Mouse (Mus musculus) midbrain, embryonic 14.5 days (tissue): Measurements from ENCODE around the gene Tanc1. TPM values are rescaled to one million over a fixed set of nuclear protein-coding genes. Genes with fewer than 3 reads are reported as not detected.

Experiments used
- ATAC-seq: fragments of 200-750 bp; cut with Nextera tagmentation; 2 replicates; pipeline ENCODE4 v1.8.0; 2017; ENCODE audit warnings: moderate number of reproducible peaks, moderate library complexity; ENCODE audit not compliant: low FRiP score, low TSS enrichment
- DNase-seq: peaks from one replicate; pipeline ENCODE4 v3.0.0-alpha.2; 2015
- H3K27ac ChIP-seq: fragments of 300-500 bp; sonication (generic); replicated peaks from 2 replicates; pipeline ENCODE4 v1.5.1; 2014; ENCODE audit warnings: mild to moderate bottlenecking, low read depth, low read length, moderate library complexity
- H3K27me3 ChIP-seq: fragments of 300-500 bp; sonication (generic); 2 replicates; pipeline ENCODE4 v1.6.1; 2014; ENCODE audit warnings: low read length, control low read depth, mixed read lengths; ENCODE audit not compliant: control insufficient read depth, insufficient read depth
- H3K36me3 ChIP-seq: fragments of 300-500 bp; sonication (generic); 2 replicates; pipeline ENCODE4 v1.6.1; 2014; ENCODE audit warnings: low read length, control low read depth; ENCODE audit not compliant: control insufficient read depth, insufficient read depth
- H3K4me1 ChIP-seq: fragments of 300-500 bp; sonication (generic); 2 replicates; pipeline ENCODE4 v1.6.1; 2014; ENCODE audit warnings: mild to moderate bottlenecking, antibody characterized with exemption, low read length, control low read depth; ENCODE audit not compliant: control insufficient read depth, insufficient read depth
- H3K4me2 ChIP-seq: fragments of 300-500 bp; sonication (generic); 2 replicates; pipeline ENCODE4 v1.6.1; 2014; ENCODE audit warnings: mild to moderate bottlenecking, low read length, moderate library complexity
- H3K4me3 ChIP-seq: fragments of 300-500 bp; sonication (generic); replicated peaks from 2 replicates; pipeline ENCODE4 v1.5.1; 2014; ENCODE audit warnings: low read depth, low read length
- H3K9ac ChIP-seq: fragments of 300-500 bp; sonication (generic); replicated peaks from 2 replicates; pipeline ENCODE4 v1.6.1; 2014; ENCODE audit warnings: mild to moderate bottlenecking, low read length, moderate library complexity
- H3K9me3 ChIP-seq: fragments of 300-500 bp; sonication (generic); 2 replicates; pipeline ENCODE4 v1.6.1; 2016; ENCODE audit warnings: low read length, control low read depth, mixed read lengths; ENCODE audit not compliant: control insufficient read depth
- WGBS: fragments of 180-500 bp; shearing (Covaris S2); extraction: QIAGEN DNeasy Blood & Tissue Kit; methylation state at CpG from one replicate; pipeline ENCODE4 v1.1.7; 2014; 5-methylcytosine and 5-hydroxymethylcytosine counted together
- polyA plus RNA-seq: library from polyadenylated mRNA; unstranded; fragments of >200 nt; fragmentation: Nextera tagmentation; extraction: Ambion mirVana; gene quantifications from 2 replicates; pipeline ENCODE4 v1.2.1, GENCODE M21; 2014

Gene Tanc1
- polyA plus RNA-seq, 1 experiment from 2014 or later: 5.5 TPM

DNA sequence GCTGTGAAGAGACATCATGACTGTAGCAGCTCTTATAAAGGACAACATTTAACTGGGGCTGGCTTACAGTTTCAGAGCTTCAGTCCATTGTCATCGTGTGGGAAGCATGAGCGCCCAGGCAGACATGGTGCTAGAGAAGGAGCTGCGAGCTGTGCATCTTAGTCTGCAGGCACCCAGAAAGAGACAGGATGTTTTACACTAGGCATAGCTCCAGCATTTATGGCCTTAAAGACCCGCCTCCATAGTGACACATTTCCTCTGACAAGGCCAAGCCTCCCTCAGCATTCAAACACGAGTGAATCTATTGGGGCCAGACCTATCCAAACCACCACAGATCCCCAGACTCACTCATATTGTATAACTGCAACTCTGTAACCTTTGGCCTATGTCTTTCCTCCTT lies 54.7 kb downstream of the Tanc1 start:
- H3K4me2 ChIP-seq: no peak overlapping the region
- WGBS: 89% methylated on average over 5 of the region's 5 CpGs
- no peaks in the 10 kb centered on the region for H3K4me1 ChIP-seq
- H3K9me3 ChIP-seq: no peaks in the 10 kb centered on the region
- H3K27me3 ChIP-seq: no peaks in the 10 kb centered on the region
- H3K36me3 ChIP-seq: no peaks in the 10 kb centered on the region
- ATAC-seq: no peak
- H3K9ac ChIP-seq: no peak overlapping the region
- no peak overlapping the region for H3K27ac ChIP-seq
- DNase-seq: no peak
- H3K4me3 ChIP-seq: no peak overlapping the region

DNA sequence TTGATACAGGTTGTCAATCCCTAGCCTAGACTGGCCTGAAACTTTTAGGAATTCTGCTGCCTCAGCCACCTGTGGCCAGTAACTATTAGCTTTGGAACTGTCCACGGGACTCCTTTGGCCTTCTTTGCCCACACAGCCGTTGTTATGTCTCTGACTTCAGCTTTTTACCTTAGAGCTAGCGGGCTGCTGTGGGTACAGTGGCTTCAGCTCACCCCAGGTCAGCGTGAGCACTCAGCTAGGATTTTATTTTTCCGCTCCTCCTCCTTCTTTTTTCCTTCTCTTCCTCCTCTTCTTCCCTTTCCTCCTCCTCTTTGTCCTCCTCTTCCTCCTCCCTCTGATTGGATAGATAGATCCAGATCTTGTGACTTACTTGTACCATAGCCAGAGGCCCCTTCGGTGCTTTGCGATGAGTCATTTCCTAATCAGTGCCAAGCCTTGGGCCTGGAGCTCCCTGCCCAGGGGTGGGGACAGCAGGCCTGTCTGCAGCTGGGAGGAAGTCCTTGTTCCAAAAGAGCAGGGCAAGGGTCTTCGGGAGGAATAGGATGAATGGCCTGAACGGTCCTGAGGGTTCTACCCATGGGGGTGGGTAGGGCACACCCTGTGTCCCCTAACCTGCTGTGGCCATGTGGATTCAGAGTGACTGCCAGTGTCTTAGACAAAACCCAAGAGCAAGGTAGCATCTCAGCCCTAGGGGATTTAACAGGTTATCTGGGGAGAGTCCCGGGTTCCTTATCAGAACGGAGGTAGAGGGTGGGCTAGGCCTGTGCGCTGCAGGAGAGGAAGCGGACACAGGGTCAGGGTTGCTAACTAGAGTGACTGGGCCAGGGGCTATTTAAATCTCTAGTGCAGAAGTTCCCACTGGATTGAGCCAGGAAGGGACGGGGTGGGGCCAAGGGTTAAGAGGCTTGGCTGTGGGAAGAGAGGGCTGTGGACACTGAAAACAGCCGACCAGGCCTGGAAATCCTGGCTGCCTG lies 58.5 kb downstream of the Tanc1 start:
- Histone ChIP-seq H3K27me3 (no peaks in the 10 kb centered on the region), H3K4me3 (no peak overlapping the region), H3K4me2 (no peak overlapping the region), H3K9ac (no peak overlapping the region), H3K36me3 (no peaks in the 10 kb centered on the region), H3K27ac (no peak overlapping the region), H3K4me1 (no peaks in the 10 kb centered on the region), H3K9me3 (no peaks in the 10 kb centered on the region)
- DNase-seq (no peak), ATAC-seq (no peak)
- WGBS: 77% methylated on average over 15 of the region's 15 CpGs

GRCm38 (mm10) chr2:59671671-59672070 lies 59.8 kb downstream of the Tanc1 start:
- no peaks in the 10 kb centered on the region for H3K4me1 ChIP-seq
- H3K27me3 ChIP-seq: no peaks in the 10 kb centered on the region
- no peak overlapping the region for H3K4me3 ChIP-seq
- no peaks in the 10 kb centered on the region for H3K36me3 ChIP-seq
- H3K9ac ChIP-seq: no peak overlapping the region
- 41% methylated on average over 8 of the region's 8 CpGs for WGBS
- no peak overlapping the region for H3K4me2 ChIP-seq
- H3K9me3 ChIP-seq: no peaks in the 10 kb centered on the region
- no peak for DNase-seq
- H3K27ac ChIP-seq: no peak overlapping the region
- ATAC-seq: no peak

- no peaks in the 10 kb centered on the region for H3K4me1 ChIP-seq
- no peak for ATAC-seq
- no peak overlapping the region for H3K4me3 ChIP-seq
- no peak overlapping the region for H3K4me2 ChIP-seq
- DNase-seq: no peak
- H3K36me3 ChIP-seq: no peaks in the 10 kb centered on the region
- H3K9ac ChIP-seq: no peak overlapping the region
- no peaks in the 10 kb centered on the region for H3K9me3 ChIP-seq
- WGBS: 13% methylated on average over 4 of the region's 4 CpGs
- H3K27ac ChIP-seq: no peak overlapping the region
- H3K27me3 ChIP-seq: no peaks in the 10 kb centered on the region
Measured at GRCm38 (mm10) chr2:59672086-59672485, 60.2 kb downstream of the Tanc1 start.

GRCm38 (mm10) chr2:59672686-59673085 lies 60.8 kb downstream of the Tanc1 start:
- no peak overlapping the region for H3K4me3 ChIP-seq
- no peaks in the 10 kb centered on the region for H3K9me3 ChIP-seq
- no peak overlapping the region for H3K9ac ChIP-seq
- H3K27me3 ChIP-seq: no peaks in the 10 kb centered on the region
- 29% methylated on average over 8 of the region's 8 CpGs for WGBS
- no peak overlapping the region for H3K27ac ChIP-seq
- DNase-seq (no peak), ATAC-seq (no peak)
- no peaks in the 10 kb centered on the region for H3K4me1 ChIP-seq
- H3K36me3 ChIP-seq: no peaks in the 10 kb centered on the region
- H3K4me2 ChIP-seq: no peak overlapping the region

DNA sequence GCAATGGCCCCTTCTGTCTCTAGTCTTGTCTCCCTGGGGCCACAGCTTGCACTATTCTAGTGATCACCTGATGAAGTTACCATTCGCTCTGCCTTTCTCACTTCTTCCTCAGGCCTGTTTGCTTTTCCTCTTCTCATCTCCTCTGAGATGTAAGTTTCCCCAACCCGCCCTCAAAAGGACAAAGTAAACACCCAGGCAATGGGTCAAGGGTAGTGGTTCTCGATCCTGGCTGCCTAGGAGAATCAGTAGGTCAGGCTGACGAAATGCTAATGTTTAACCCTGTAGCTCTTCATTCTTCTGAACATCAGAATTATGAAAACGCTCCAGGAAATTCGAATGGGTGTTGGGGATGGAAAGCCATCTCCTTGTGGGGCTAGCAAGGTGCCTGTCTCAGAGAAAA lies 61.5 kb downstream of the Tanc1 start:
- ATAC-seq (no peak), DNase-seq (no peak)
- Histone ChIP-seq H3K4me2 (no peak overlapping the region), H3K27me3 (no peaks in the 10 kb centered on the region), H3K4me3 (no peak overlapping the region), H3K9ac (no peak overlapping the region), H3K9me3 (no peaks in the 10 kb centered on the region), H3K36me3 (no peaks in the 10 kb centered on the region), H3K4me1 (no peaks in the 10 kb centered on the region), H3K27ac (no peak overlapping the region)
- WGBS: 90% methylated on average over 6 of the region's 6 CpGs

DNA sequence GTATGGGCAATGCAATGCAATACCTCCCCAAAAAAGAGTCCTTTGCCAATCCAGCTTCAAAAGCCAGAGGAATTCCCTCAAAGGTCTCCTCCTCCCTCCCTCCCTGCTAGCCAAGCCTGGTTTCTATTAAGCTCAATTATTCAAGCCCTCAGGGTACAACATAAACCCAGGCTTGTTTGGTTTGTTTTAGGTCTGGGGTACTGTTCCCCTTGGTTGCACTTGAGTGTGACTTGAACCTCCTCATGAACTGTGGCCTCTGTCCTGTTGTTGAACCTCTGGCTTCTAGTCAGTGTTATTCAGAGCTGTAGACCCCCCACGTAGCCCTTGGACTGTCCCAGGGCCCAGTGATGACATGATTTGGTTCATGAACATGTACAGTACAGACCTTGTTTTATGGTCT lies 62.0 kb downstream of the Tanc1 start:
- WGBS: 80% methylated on average over 1 of the region's 1 CpGs
- H3K36me3 ChIP-seq: no peaks in the 10 kb centered on the region
- no peaks in the 10 kb centered on the region for H3K27me3 ChIP-seq
- no peak for DNase-seq
- no peak for ATAC-seq
- no peak overlapping the region for H3K4me3 ChIP-seq
- H3K4me1 ChIP-seq: no peaks in the 10 kb centered on the region
- no peak overlapping the region for H3K4me2 ChIP-seq
- H3K9me3 ChIP-seq: no peaks in the 10 kb centered on the region
- H3K9ac ChIP-seq: no peak overlapping the region
- no peak overlapping the region for H3K27ac ChIP-seq

DNA sequence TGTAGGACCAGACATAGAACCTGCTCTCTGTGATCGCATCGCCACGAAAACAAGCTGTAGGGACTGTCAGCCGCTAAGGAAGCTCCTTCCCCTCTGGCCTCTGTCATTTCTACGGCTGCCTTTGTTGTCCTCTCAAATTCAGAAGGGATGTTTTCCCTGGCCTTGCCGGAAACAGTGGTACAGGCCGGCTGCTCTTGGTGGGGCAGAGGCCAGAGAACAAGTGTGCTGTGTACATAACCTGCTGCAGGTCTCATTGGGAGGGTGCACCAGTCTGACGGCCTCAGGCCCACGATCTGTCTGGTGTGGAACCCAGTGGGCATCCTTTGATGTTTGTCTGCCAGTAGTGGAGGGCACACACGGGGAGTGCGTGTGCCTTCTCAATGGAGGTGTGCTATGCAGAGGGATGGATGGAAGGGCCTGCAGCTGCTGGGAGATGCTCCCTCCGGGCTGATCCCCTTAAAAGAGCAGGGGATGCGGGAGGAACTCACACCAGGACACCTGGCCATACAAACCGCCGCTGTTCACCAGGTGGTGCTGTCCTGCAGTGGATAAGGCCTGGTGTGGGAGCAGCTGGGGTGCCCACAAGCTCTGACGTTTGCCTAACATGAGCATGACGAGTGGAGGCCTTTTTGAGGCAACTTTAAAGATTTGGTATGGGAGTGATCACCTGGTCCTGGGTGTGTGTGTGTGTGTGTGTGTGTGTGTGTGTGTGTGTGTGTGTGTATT lies 63.6 kb downstream of the Tanc1 start:
- Histone ChIP-seq H3K4me1 (no peaks in the 10 kb centered on the region), H3K36me3 (no peaks in the 10 kb centered on the region), H3K9me3 (no peaks in the 10 kb centered on the region), H3K4me3 (no peak overlapping the region), H3K27me3 (no peaks in the 10 kb centered on the region), H3K9ac (no peak overlapping the region), H3K4me2 (no peak overlapping the region), H3K27ac (no peak overlapping the region)
- DNase-seq (no peak), ATAC-seq (no peak)
- 47% methylated on average over 17 of the region's 17 CpGs for WGBS
